Mouse (Mus musculus) embryonic facial prominence, embryonic 15.5 days (tissue): Measurements from ENCODE around the gene Gm42417. TPM values are rescaled to one million over a fixed set of nuclear protein-coding genes. Genes with fewer than 3 reads are reported as not detected.
"Not testable (repeated sequence)": the region's sequence is repeated elsewhere in the genome, so short reads cannot be mapped to it uniquely, and the experiment has no call there.

ENCODE experiments used
- ATAC-seq: fragments of 200-750 bp; cut with Nextera tagmentation; 2 replicates; pipeline ENCODE4 v1.8.0; 2017; ENCODE audit warnings: low read depth, moderate TSS enrichment; ENCODE audit not compliant: insufficient number of reproducible peaks, low FRiP score, low TSS enrichment
- H3K27ac ChIP-seq: fragments of 300-500 bp; sonication (generic); replicated peaks from 2 replicates; pipeline ENCODE4 v1.5.1; 2015; ENCODE audit warnings: mild to moderate bottlenecking, inconsistent platforms
- H3K27me3 ChIP-seq: fragments of 300-500 bp; sonication (generic); 2 replicates; pipeline ENCODE4 v1.6.1; 2015; ENCODE audit warnings: inconsistent platforms
- H3K36me3 ChIP-seq: fragments of 300-500 bp; sonication (generic); 2 replicates; pipeline ENCODE4 v1.6.1; 2015; ENCODE audit warnings: mild to moderate bottlenecking, inconsistent platforms
- H3K4me1 ChIP-seq: fragments of 300-500 bp; sonication (generic); 2 replicates; pipeline ENCODE4 v1.6.1; 2015; ENCODE audit warnings: inconsistent platforms
- H3K4me2 ChIP-seq: fragments of 300-500 bp; sonication (generic); replicated peaks from 2 replicates; pipeline ENCODE4 v1.6.1; 2015; ENCODE audit warnings: mild to moderate bottlenecking, inconsistent platforms
- H3K4me3 ChIP-seq: fragments of 300-500 bp; sonication (generic); replicated peaks from 2 replicates; pipeline ENCODE4 v1.5.1; 2015; ENCODE audit warnings: mild to moderate bottlenecking, inconsistent platforms
- H3K9ac ChIP-seq: fragments of 300-500 bp; sonication (generic); 2 replicates; pipeline ENCODE4 v1.6.1; 2015; ENCODE audit warnings: inconsistent platforms
- H3K9me3 ChIP-seq: fragments of 300-500 bp; sonication (generic); replicated peaks from 2 replicates; pipeline ENCODE4 v1.6.1; 2016; ENCODE audit warnings: inconsistent platforms
- WGBS: fragments of 180-500 bp; shearing (Covaris S2); methylation state at CpG from one replicate; pipeline ENCODE4 v1.1.7; 2015; 5-methylcytosine and 5-hydroxymethylcytosine counted together
- polyA plus RNA-seq: library from polyadenylated mRNA; unstranded; fragments of >200 nt; fragmentation: Nextera tagmentation; extraction: Ambion mirVana; gene quantifications from 2 replicates; pipeline ENCODE4 v1.2.1, GENCODE M21; 2015

Gm42417 gene
- polyA plus RNA-seq, 1 experiment from 2014 or later = 0.40 TPM

DNA sequence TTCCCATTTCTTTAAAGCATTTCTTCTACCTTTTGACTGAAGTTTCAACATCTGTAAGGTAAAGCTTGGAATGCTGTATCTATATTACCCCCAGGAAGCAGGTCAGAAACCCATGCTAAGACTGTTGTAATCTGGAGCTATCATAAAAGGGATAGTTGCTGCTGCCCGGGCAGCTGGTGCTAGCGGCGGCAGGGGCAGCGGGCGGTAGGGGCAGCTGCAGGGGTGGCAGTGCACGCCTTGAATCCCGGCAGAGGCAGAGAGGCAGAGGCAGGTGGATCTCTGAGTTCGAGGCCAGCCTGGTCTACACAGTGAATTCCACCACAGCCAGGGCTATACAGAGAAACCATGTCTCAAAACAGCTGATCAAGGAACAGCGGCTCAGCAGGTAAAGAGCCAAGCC lies 3.7 kb upstream of the Gm42417 start:
- ATAC-seq = no peak
- H3K4me2 ChIP-seq = no peak overlapping the region
- no peak overlapping the region for H3K4me3 ChIP-seq
- WGBS = 91% methylated on average over 9 of the region's 9 CpGs
- H3K36me3 ChIP-seq = peaks cover 37% of the 10 kb centered on the region
- H3K27me3 ChIP-seq = no peaks in the 10 kb centered on the region
- peaks cover 20% of the 10 kb centered on the region for H3K4me1 ChIP-seq
- H3K9ac ChIP-seq = no peak overlapping the region
- H3K9me3 ChIP-seq = no peaks in the 10 kb centered on the region
- no peak overlapping the region for H3K27ac ChIP-seq

DNA sequence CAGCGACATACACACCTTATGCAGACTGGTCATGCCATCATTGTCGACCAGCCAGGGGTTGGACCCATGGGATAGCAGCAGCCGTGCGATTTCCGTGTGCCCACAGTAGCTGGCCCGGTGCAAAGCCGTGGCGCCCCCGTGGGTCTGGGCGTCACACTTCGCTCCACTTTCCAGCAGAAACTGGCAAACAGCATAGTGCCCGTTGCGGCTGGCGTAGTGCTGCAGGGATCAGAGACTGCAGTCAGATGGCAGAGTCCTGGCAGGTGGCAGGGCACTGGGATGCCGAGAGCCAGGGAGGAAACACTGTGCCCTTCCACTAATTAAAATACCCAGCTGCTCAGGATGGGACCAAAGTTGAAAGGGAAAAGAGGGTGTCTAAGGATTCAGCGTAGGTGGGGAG lies 2.6 kb upstream of the Gm42417 start:
- ATAC-seq = no peak
- Histone ChIP-seq H3K9ac (no peak overlapping the region), H3K27me3 (no peaks in the 10 kb centered on the region), H3K36me3 (peaks cover 37% of the 10 kb centered on the region), H3K27ac (no peak overlapping the region), H3K4me3 (no peak overlapping the region), H3K4me2 (no peak overlapping the region), H3K4me1 (peaks cover 12% of the 10 kb centered on the region), H3K9me3 (no peaks in the 10 kb centered on the region)
- WGBS = 96% methylated on average over 16 of the region's 16 CpGs

- Histone ChIP-seq H3K4me1 (peaks cover 5% of the 10 kb centered on the region; the same call in 1 of the 2 replicates), H3K9ac (no peak overlapping the region), H3K36me3 (peaks cover 37% of the 10 kb centered on the region), H3K27me3 (no peaks in the 10 kb centered on the region), H3K9me3 (no peaks in the 10 kb centered on the region), H3K4me2 (no peak overlapping the region), H3K4me3 (no peak overlapping the region), H3K27ac (no peak overlapping the region)
- WGBS = 95% methylated on average over 12 of the region's 12 CpGs
- no peak for ATAC-seq
Observed at GRCm38 (mm10) chr1:36540807-36541206, 1.6 kb upstream of the Gm42417 start.

DNA sequence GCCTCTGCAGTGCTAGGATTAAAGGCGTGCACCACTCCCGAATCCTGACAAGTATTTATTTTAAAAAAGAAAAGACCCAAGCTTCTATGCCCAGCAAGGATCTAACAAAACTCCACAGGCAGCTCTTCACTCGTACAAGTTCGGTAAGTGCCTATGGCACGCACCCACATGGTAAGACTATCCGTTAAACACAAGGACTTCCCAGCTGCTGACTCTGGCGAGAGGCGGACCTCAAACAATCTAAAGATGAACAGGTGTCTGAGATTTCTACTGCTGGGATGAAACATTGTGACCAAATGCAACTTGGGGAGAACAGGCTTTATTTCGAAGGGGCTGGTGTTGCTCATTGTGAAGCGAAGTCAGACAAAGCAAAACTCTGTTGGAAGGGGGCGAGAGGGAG lies 903 bp upstream of the Gm42417 start:
- H3K27ac ChIP-seq = no peak overlapping the region
- no peaks in the 10 kb centered on the region for H3K27me3 ChIP-seq
- no peak overlapping the region for H3K4me2 ChIP-seq
- WGBS = 85% methylated on average over 11 of the region's 11 CpGs
- H3K4me1 ChIP-seq = no peaks in the 10 kb centered on the region
- H3K4me3 ChIP-seq = no peak overlapping the region
- no peak overlapping the region for H3K9ac ChIP-seq
- H3K36me3 ChIP-seq = peaks cover 37% of the 10 kb centered on the region
- H3K9me3 ChIP-seq = no peaks in the 10 kb centered on the region
- no peak for ATAC-seq

GRCm38 (mm10) chr1:36538727-36539126 lies 502 bp downstream of the Gm42417 start:
- Histone ChIP-seq H3K4me1 (peaks cover 14% of the 10 kb centered on the region), H3K27me3 (no peaks in the 10 kb centered on the region), H3K4me2 (no peak overlapping the region), H3K4me3 (no peak overlapping the region), H3K9ac (no peak overlapping the region), H3K27ac (no peak overlapping the region), H3K9me3 (no peaks in the 10 kb centered on the region), H3K36me3 (peaks cover 37% of the 10 kb centered on the region)
- ATAC-seq = no peak
- WGBS = 79% methylated on average over 4 of the region's 4 CpGs

GRCm38 (mm10) chr1:36536783-36537182 lies 2.4 kb downstream of the Gm42417 start, which contains the start of gene Ankrd23:
Gene Ankrd23, minus strand, starts transcription at chr1:36536883.
- not testable (repeated sequence) for ATAC-seq, H3K9ac ChIP-seq, H3K27ac ChIP-seq, H3K9me3 ChIP-seq, H3K27me3 ChIP-seq, H3K4me2 ChIP-seq, H3K4me3 ChIP-seq
- Histone ChIP-seq H3K4me1 (peaks cover 21% of the 10 kb centered on the region), H3K36me3 (peaks cover 29% of the 10 kb centered on the region)
- WGBS = 91% methylated on average over 9 of the region's 9 CpGs

DNA sequence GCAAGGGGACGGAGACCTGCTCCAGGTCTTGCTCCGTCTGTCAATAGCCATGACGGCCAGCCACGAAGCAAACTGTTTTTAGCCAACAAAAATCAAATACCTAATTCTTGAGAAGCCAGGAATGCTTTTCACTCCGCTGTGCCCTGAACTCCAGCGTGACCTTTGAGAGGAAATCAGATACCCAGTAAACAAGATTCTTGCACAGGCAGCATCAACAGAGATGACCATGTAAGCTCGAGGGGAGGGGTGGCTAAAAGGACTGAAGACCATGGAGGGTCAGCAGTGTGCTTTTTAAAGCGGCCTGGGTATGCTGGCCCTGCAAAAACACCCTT lies 2.9 kb downstream of the Gm42417 start:
- H3K9me3 ChIP-seq = no peaks in the 10 kb centered on the region
- no peaks in the 10 kb centered on the region for H3K27me3 ChIP-seq
- H3K4me1 ChIP-seq = peaks cover 21% of the 10 kb centered on the region
- H3K27ac ChIP-seq = no peak overlapping the region
- H3K4me3 ChIP-seq = no peak overlapping the region
- no peak overlapping the region for H3K9ac ChIP-seq
- no peak overlapping the region for H3K4me2 ChIP-seq
- no peak for ATAC-seq
- H3K36me3 ChIP-seq = peaks cover 29% of the 10 kb centered on the region
- 63% methylated on average over 8 of the region's 8 CpGs for WGBS

DNA sequence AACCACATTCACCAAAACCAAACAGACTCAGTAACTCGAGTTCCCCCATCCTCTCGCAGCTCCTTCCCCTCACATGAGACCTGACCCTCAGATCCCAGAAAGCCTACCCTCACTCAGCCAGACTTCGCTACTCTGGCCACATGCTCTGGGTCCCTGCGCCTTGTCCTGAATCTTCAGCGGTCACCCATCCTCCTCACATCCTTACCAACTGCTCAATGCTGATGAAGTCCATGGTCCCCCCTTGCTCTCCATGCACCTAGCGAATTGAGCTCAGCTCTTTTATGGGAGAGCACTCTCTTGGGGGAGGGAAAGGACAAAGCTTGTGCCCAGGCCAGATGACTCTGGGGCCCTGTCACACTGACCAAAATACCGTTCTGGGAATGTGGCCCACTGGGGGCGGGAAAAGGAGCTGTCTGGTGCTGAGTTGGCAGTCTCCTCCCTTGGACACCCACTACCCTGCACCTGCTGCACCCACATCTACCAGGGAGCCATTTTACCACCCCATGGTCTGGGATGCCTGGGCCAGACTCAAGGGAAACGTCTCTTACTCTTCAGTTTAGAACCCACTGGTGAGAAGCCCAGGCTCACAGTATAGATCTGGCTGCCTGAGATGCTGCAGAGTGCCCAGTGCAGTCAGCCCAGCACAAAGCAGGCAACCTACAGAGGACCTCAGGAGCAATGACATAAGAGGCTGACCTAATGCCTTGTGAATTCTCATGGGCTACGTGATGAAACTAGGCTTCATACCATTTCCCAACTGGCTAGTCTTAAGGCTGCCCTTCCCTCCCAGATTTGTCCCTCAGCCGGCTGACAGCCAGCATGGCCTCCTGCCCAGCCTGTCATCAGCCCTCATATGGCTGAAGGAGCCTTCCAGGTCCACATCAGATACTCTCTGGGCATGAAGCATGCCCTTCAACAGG lies 3.5 kb downstream of the Gm42417 start:
- Histone ChIP-seq H3K4me3 (no peak overlapping the region), H3K4me1 (peaks cover 21% of the 10 kb centered on the region), H3K27ac (no peak overlapping the region), H3K9me3 (no peaks in the 10 kb centered on the region), H3K27me3 (no peaks in the 10 kb centered on the region), H3K9ac (no peak overlapping the region), H3K36me3 (peaks cover 31% of the 10 kb centered on the region), H3K4me2 (no peak overlapping the region)
- WGBS = 83% methylated on average over 11 of the region's 11 CpGs
- no peak for ATAC-seq

DNA sequence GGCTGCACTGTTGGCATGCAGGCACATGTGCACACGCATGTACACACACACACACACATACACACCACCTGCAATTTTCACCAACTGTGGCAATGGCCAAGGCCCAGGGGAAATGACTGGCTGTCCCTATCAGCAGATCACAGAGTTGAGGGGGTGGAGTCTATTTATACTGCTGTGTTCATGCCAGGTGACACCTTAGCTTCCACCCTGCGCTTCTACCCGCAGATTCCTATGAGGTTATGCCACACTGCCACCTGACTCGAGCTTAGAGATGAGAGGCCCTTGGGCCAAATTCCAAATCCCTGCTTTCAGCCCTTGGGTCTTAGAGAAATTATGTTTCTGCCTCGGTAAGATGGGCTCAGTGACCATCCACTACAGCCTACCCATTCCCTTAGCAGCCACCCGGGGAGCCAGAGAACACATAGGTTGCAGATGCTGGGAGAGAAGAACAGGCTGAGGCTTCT lies 4.6 kb downstream of the Gm42417 start:
- H3K4me3 ChIP-seq = no peak overlapping the region
- no peaks in the 10 kb centered on the region for H3K9me3 ChIP-seq
- ATAC-seq = no peak
- no peak overlapping the region for H3K4me2 ChIP-seq
- H3K27ac ChIP-seq = no peak overlapping the region; the same call in 1 of the 2 replicates
- H3K27me3 ChIP-seq = no peaks in the 10 kb centered on the region
- H3K36me3 ChIP-seq = peaks cover 27% of the 10 kb centered on the region
- H3K4me1 ChIP-seq = peaks cover 21% of the 10 kb centered on the region
- no peak overlapping the region for H3K9ac ChIP-seq
- WGBS = 64% methylated on average over 6 of the region's 6 CpGs

DNA sequence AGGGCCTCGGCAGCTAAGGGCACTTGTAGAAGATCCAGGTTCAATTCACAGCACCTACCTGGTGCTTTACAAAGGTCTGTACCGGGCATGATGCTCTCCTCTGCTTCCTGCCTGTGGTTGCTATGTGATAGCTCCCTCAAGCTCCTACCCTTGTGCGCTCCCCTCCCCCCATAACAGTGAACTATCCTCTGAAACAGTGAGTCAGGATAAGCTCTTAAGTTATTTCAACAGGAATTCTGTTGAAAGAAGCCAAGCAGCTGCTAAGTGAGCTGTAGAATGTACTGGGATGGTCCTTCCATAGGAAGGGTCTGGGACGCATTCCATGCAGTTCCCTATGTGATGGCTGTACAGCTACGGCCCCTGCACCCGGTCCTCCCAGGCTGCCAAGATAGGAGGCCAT lies 5.7 kb downstream of the Gm42417 start:
- no peak for ATAC-seq

DNA sequence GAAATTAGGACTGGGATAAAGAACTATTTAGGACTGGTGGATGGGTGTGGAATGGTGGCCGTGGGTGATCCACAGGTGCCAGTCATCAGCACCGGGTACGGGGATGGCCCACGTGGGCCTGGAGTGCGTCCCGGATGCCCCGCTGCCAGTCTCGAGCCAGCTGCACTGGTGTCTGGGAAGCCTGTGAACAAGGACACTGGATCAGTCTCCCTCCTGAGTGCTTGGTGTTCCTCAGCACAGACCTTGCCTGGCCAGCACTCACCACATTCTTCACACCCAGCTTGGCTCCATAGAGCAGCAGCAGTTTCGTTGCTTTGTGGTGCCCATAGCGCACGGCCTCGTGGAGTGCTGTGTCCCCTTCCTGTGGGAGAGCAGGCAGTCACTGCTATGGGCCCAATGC lies 7.8 kb downstream of the Gm42417 start:
- no peak overlapping the region for H3K4me3 ChIP-seq
- no peak overlapping the region for H3K4me2 ChIP-seq
- no peaks in the 10 kb centered on the region for H3K27me3 ChIP-seq
- H3K4me1 ChIP-seq = peaks cover 25% of the 10 kb centered on the region
- no peak overlapping the region for H3K27ac ChIP-seq
- WGBS = 89% methylated on average over 12 of the region's 12 CpGs
- no peak for ATAC-seq
- H3K9me3 ChIP-seq = no peaks in the 10 kb centered on the region
- peaks cover 19% of the 10 kb centered on the region; the same call in 1 of the 2 replicates for H3K36me3 ChIP-seq
- H3K9ac ChIP-seq = no peak overlapping the region

More for the DNA sequence above, 5.7 kb downstream of the Gm42417 start:
- WGBS = 61% methylated on average over 6 of the region's 6 CpGs
- Histone ChIP-seq H3K36me3 (peaks cover 20% of the 10 kb centered on the region), H3K9me3 (no peaks in the 10 kb centered on the region), H3K4me2 (no peak overlapping the region), H3K4me3 (no peak overlapping the region), H3K27ac (peak overlapping the region; percentile 66), H3K9ac (no peak overlapping the region), H3K27me3 (no peaks in the 10 kb centered on the region), H3K4me1 (peaks cover 21% of the 10 kb centered on the region)

DNA sequence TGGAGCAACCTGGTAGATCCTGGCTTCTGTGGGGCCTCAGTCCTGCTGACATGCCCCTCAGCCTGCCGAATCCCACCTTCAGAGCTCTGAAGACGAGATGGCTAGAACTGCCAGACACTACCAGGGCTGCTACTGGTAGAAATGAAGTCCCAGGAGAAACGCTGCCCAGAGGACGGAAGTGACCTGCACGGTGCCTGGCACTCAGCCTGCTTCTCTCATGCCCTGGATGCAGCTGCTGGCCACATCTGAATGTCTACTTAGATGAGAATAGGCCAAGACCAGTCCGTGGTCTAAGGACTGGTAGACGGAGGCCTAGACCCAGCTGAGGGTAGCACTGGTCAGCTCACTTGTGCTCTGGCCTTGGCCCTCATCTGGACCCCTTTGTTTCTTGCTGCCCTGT lies 8.3 kb downstream of the Gm42417 start:
- Histone ChIP-seq H3K4me1 (peaks cover 25% of the 10 kb centered on the region), H3K27me3 (no peaks in the 10 kb centered on the region), H3K9ac (no peak overlapping the region), H3K9me3 (no peaks in the 10 kb centered on the region), H3K4me3 (no peak overlapping the region), H3K36me3 (peaks cover 24% of the 10 kb centered on the region; the same call in 1 of the 2 replicates), H3K27ac (no peak overlapping the region), H3K4me2 (no peak overlapping the region)
- WGBS = 87% methylated on average over 7 of the region's 7 CpGs
- no peak for ATAC-seq
